Mouse (Mus musculus) lung, embryonic 14.5 days (tissue): ENCODE data around the gene Tmx1. TPM values are rescaled to one million over a fixed set of nuclear protein-coding genes. Genes with fewer than 3 reads are reported as not detected.

Experiments used
- ATAC-seq: fragments of 200-750 bp; cut with Nextera tagmentation; 2 replicates; pipeline ENCODE4 v1.8.0; 2017; ENCODE audit warnings: mild to moderate bottlenecking, moderate TSS enrichment, moderate library complexity; ENCODE audit not compliant: insufficient read depth
- DNase-seq: peaks from one replicate; pipeline ENCODE4 v3.0.0-alpha.2; 2015
- H3K27ac ChIP-seq: fragments of 300-500 bp; sonication (generic); 2 replicates; pipeline ENCODE4 v1.5.1; 2014; ENCODE audit warnings: low read depth, mild to moderate bottlenecking, moderate library complexity
- H3K27me3 ChIP-seq: fragments of 300-500 bp; sonication (generic); 2 replicates; pipeline ENCODE4 v1.6.1; 2014; ENCODE audit warnings: low read length, control low read depth; ENCODE audit not compliant: insufficient read depth
- H3K36me3 ChIP-seq: fragments of 300-500 bp; sonication (generic); 2 replicates; pipeline ENCODE4 v1.6.1; 2014; ENCODE audit warnings: control low read depth; ENCODE audit not compliant: insufficient read depth
- H3K4me1 ChIP-seq: fragments of 300-500 bp; sonication (generic); 2 replicates; pipeline ENCODE4 v1.6.1; 2014; ENCODE audit warnings: antibody characterized with exemption, control low read depth; ENCODE audit not compliant: insufficient read depth
- H3K4me2 ChIP-seq: fragments of 300-500 bp; sonication (generic); 2 replicates; pipeline ENCODE4 v1.6.1; 2014; ENCODE audit warnings: mild to moderate bottlenecking
- H3K4me3 ChIP-seq: fragments of 300-500 bp; sonication (generic); 2 replicates; pipeline ENCODE4 v1.5.1; 2014; ENCODE audit warnings: low read depth, low read length
- H3K9ac ChIP-seq: fragments of 300-500 bp; sonication (generic); 2 replicates; pipeline ENCODE4 v1.6.1; 2014
- H3K9me3 ChIP-seq: fragments of 300-500 bp; sonication (generic); 2 replicates; pipeline ENCODE4 v1.6.1; 2016; ENCODE audit warnings: low read depth, low read length, control low read depth
- CTCF ChIP-seq: IDR thresholded peaks from 2 replicates; pipeline ENCODE4 v1.5.1; 2016; ENCODE audit warnings: antibody characterized with exemption, low read depth
- WGBS: fragments of 180-500 bp; shearing (Covaris S2); extraction: QIAGEN DNeasy Blood & Tissue Kit; methylation state at CpG from one replicate; pipeline ENCODE4 v1.1.7; 2014; 5-methylcytosine and 5-hydroxymethylcytosine counted together
- polyA plus RNA-seq: library from polyadenylated mRNA; unstranded; fragments of >200 nt; fragmentation: Nextera tagmentation; extraction: Ambion mirVana; gene quantifications from 2 replicates; pipeline ENCODE4 v1.2.1, GENCODE M21; 2014

Gene Tmx1
- polyA plus RNA-seq = 79.6 and 84.3 TPM in 2 replicates

GRCm38 (mm10) chr12:70452726-70453645 lies at the start of gene Tmx1:
Tmx1 (plus strand) TSS chr12:70453095.
- H3K4me1 ChIP-seq = peaks cover 9% of the 10 kb centered on the region
- no peaks in the 10 kb centered on the region for H3K27me3 ChIP-seq
- peak within 1 kb of the TSS; percentile 84 for H3K4me3 ChIP-seq
- peak within 1 kb of the TSS; percentile 87 for H3K27ac ChIP-seq
- 0 out of 2 replicates have a peak, but pooled peaks have one; percentile 4 for TF ChIP-seq CTCF
- H3K9me3 ChIP-seq = no peaks in the 10 kb centered on the region
- peak within 1 kb of the TSS; percentile 83 for H3K9ac ChIP-seq
- peaks cover 10% of the 10 kb centered on the region for H3K36me3 ChIP-seq
- peak; percentile 98 for ATAC-seq
- under 1% methylated on average over 57 of the region's 58 CpGs for WGBS
- DNase-seq = peak; percentile 98
- H3K4me2 ChIP-seq = peak within 1 kb of the TSS; percentile 83

- DNase-seq (no peak), ATAC-seq (no peak)
- TF ChIP-seq CTCF = no peak
- H3K9ac ChIP-seq = no peak overlapping the region
- no peaks in the 10 kb centered on the region for H3K36me3 ChIP-seq
- no peak overlapping the region for H3K27ac ChIP-seq
- no peaks in the 10 kb centered on the region for H3K27me3 ChIP-seq
- no peaks in the 10 kb centered on the region for H3K4me1 ChIP-seq
- 54% methylated on average over 6 of the region's 6 CpGs for WGBS
- no peak overlapping the region for H3K4me2 ChIP-seq
- H3K4me3 ChIP-seq = no peak overlapping the region
- no peaks in the 10 kb centered on the region for H3K9me3 ChIP-seq
Observed at GRCm38 (mm10) chr12:70404327-70404726, 48.6 kb upstream of the Tmx1 start.

GRCm38 (mm10) chr12:70408396-70408795 lies 44.5 kb upstream of the Tmx1 start:
- DNase-seq (no peak), ATAC-seq (no peak)
- H3K4me2 ChIP-seq = no peak overlapping the region

DNA sequence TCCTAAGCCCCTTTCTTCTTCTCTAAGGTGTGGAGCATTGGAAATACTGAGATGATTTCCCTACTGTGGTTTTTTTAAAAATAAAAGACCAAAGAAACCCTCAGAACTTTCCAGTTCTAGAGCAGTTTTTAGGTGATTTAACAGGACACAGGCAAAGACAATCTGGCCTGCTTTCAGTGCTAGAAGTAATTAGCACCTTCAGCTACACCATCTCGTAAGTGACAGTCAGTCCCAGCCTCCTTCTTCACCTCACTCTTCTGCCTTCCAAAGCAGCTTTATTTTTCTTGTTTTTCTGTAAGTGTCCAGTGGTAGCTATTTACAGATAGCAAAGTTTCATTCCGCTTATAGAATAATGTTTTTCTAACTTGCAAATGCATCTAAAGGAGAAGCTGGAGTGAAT lies 43.3 kb upstream of the Tmx1 start:
- no peak for DNase-seq
- Histone ChIP-seq H3K4me3 (no peak overlapping the region), H3K27ac (no peak overlapping the region), H3K9me3 (no peaks in the 10 kb centered on the region), H3K4me2 (no peak overlapping the region), H3K27me3 (no peaks in the 10 kb centered on the region), H3K4me1 (no peaks in the 10 kb centered on the region), H3K36me3 (no peaks in the 10 kb centered on the region), H3K9ac (no peak overlapping the region)
- ATAC-seq = no peak
- TF ChIP-seq CTCF = no peak
- WGBS = 80% methylated on average over 2 of the region's 2 CpGs

More at GRCm38 (mm10) chr12:70408396-70408795, 44.5 kb upstream of the Tmx1 start:
- Histone ChIP-seq H3K4me1 (no peaks in the 10 kb centered on the region), H3K27me3 (no peaks in the 10 kb centered on the region), H3K27ac (no peak overlapping the region), H3K4me3 (no peak overlapping the region), H3K9ac (no peak overlapping the region), H3K9me3 (no peaks in the 10 kb centered on the region), H3K36me3 (no peaks in the 10 kb centered on the region)
- no peak for TF ChIP-seq CTCF
- 63% methylated on average over 1 of the region's 1 CpGs for WGBS

DNA sequence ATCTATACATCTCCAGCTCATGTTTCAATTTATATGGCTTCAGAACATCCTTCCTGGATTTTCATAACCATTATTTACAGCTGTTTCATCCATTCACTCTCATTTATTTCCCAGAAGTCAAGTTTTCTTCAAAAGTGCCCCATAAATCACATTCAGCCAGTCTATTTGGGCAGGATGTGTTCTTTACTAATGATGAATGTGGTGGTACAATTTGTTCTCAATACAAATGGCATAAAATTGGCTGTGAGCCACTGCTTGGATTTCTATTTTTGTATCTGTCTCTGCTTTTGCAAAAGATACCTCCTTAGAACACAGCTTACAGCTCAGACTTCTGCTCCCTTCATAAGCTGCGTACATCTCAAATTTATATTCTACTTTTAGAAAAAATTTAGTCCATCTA lies 32.7 kb upstream of the Tmx1 start:
- H3K9me3 ChIP-seq = no peaks in the 10 kb centered on the region
- peak; percentile 44; the same call in 1 of the 2 replicates for ATAC-seq
- no peak overlapping the region for H3K9ac ChIP-seq
- no peak for TF ChIP-seq CTCF
- no peak overlapping the region for H3K27ac ChIP-seq
- H3K4me3 ChIP-seq = no peak overlapping the region
- DNase-seq = peak; percentile 84
- no peak overlapping the region for H3K4me2 ChIP-seq
- H3K27me3 ChIP-seq = no peaks in the 10 kb centered on the region
- 35% methylated on average over 1 of the region's 1 CpGs for WGBS
- no peaks in the 10 kb centered on the region for H3K4me1 ChIP-seq
- H3K36me3 ChIP-seq = no peaks in the 10 kb centered on the region

DNA sequence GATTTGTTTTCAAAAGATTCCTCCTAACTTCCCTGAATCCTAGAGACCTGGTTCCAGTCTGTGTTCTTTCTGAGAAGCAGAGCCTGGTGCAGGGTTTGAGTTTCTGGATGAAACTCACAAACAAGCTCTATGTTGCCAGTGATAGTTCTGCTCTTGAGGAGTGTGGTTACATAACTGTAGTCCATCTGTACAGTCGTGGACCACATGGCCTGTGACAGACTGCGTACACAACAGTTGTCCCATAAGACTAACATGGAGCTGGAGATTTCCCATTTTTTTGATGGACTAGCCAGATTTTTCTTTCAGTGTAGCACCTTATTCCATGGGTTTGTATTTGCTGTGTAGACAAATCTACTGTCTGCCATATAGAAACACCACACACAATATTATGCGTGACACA lies 31.9 kb upstream of the Tmx1 start:
- Histone ChIP-seq H3K4me1 (no peaks in the 10 kb centered on the region), H3K27me3 (no peaks in the 10 kb centered on the region), H3K9me3 (no peaks in the 10 kb centered on the region), H3K27ac (no peak overlapping the region), H3K4me2 (no peak overlapping the region), H3K4me3 (no peak overlapping the region), H3K36me3 (no peaks in the 10 kb centered on the region), H3K9ac (no peak overlapping the region)
- TF ChIP-seq CTCF = no peak
- 54% methylated on average over 3 of the region's 3 CpGs for WGBS
- ATAC-seq (no peak), DNase-seq (peak; percentile 40)

GRCm38 (mm10) chr12:70422322-70423118 lies 30.4 kb upstream of the Tmx1 start:
- H3K9ac ChIP-seq = no peak overlapping the region
- H3K4me1 ChIP-seq = no peaks in the 10 kb centered on the region
- DNase-seq = no peak
- ATAC-seq = no peak
- H3K36me3 ChIP-seq = no peaks in the 10 kb centered on the region
- H3K4me3 ChIP-seq = no peak overlapping the region
- no peaks in the 10 kb centered on the region for H3K27me3 ChIP-seq
- no peaks in the 10 kb centered on the region for H3K9me3 ChIP-seq
- WGBS = 55% methylated on average over 9 of the region's 9 CpGs
- no peak for TF ChIP-seq CTCF
- H3K4me2 ChIP-seq = no peak overlapping the region
- no peak overlapping the region for H3K27ac ChIP-seq
